Mouse (Mus musculus): Measurements from ENCODE around the gene Uaca. TPM values are rescaled to one million over a fixed set of nuclear protein-coding genes. Genes with fewer than 3 reads are reported as not detected.

Gene Uaca
- polyA plus RNA-seq, 1 experiment from 2014 or later = 12.5 TPM

DNA sequence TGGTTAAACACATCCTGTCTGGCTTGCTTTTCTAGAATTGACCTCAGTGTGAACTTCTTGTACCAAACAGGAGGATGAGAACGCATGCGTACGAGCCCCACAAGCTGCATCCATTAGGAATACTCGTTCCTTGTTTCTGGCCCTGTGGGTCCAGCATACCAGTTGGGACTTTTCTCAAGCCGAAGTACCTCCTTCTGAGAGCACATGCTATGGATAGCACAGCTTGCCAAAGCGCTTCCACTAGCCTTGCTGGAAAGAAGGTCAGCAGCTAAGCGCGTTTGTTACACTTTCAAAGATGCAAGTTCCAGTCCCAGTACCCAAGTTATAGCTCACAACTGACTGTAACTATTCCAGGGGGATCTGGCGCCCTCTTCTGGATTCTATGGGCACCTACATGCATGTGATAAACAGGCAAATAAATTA is 93.1 kb downstream of the Uaca start:
- Histone ChIP-seq H3K9ac (ENCODE audit: low read length) (no peak overlapping the region), H3K4me3 (ENCODE audit: low read depth, low read length) (no peak overlapping the region), H3K9me3 (replicated peaks; ENCODE audit: control insufficient read depth, low read length) (no peaks in the 10 kb centered on the region), H3K36me3 (ENCODE audit: control insufficient read depth, insufficient read depth, low read length) (no peaks in the 10 kb centered on the region), H3K4me1 (ENCODE audit: control insufficient read depth, insufficient read depth, low read length) (peaks cover 18% of the 10 kb centered on the region), H3K27ac (ENCODE audit: low read depth, low read length) (peak overlapping the region; percentile 77; the same call in 1 of the 2 replicates), H3K4me2 (ENCODE audit: low read length) (peak overlapping the region; percentile 43; the same call in 1 of the 2 replicates), H3K27me3 (replicated peaks; ENCODE audit: control insufficient read depth, insufficient read depth, low read length) (peaks cover 5% of the 10 kb centered on the region; the same call in 1 of the 2 replicates)
- DNase-seq (ENCODE audit: low spot score) (peak; percentile 73), ATAC-seq (peak; percentile 43)
- WGBS = 32% methylated on average over 9 of the region's 9 CpGs

DNA sequence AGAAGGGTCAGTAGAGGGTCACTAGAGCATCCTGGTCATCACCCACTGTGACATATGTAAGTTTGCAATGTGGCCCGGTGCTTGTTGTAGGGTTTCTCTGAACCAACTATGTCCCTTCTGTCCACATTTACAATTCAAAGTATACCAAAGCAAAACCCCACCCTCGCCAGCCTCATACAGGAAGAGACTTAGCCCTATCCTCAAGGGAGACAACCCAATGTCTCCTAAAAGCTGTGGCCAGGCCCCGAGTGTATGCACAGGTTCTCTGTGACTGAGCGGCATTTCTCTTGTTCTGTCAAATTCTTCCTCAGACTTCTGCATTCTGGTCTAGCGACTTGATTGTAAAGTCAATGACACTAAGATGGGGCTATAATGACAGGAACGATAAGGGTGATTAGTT is 99.2 kb downstream of the Uaca start:
- DNase-seq (ENCODE audit: low spot score) (no peak), ATAC-seq (no peak)
- Histone ChIP-seq H3K9ac (ENCODE audit: low read length) (no peak overlapping the region), H3K27me3 (replicated peaks; ENCODE audit: control insufficient read depth, insufficient read depth, low read length) (peaks cover 5% of the 10 kb centered on the region; the same call in 1 of the 2 replicates), H3K4me2 (ENCODE audit: low read length) (no peak overlapping the region), H3K36me3 (ENCODE audit: control insufficient read depth, insufficient read depth, low read length) (no peaks in the 10 kb centered on the region), H3K4me1 (ENCODE audit: control insufficient read depth, insufficient read depth, low read length) (no peaks in the 10 kb centered on the region), H3K4me3 (ENCODE audit: low read depth, low read length) (no peak overlapping the region), H3K27ac (ENCODE audit: low read depth, low read length) (no peak overlapping the region), H3K9me3 (replicated peaks; ENCODE audit: control insufficient read depth, low read length) (no peaks in the 10 kb centered on the region)
- WGBS = 87% methylated on average over 6 of the region's 6 CpGs

DNA sequence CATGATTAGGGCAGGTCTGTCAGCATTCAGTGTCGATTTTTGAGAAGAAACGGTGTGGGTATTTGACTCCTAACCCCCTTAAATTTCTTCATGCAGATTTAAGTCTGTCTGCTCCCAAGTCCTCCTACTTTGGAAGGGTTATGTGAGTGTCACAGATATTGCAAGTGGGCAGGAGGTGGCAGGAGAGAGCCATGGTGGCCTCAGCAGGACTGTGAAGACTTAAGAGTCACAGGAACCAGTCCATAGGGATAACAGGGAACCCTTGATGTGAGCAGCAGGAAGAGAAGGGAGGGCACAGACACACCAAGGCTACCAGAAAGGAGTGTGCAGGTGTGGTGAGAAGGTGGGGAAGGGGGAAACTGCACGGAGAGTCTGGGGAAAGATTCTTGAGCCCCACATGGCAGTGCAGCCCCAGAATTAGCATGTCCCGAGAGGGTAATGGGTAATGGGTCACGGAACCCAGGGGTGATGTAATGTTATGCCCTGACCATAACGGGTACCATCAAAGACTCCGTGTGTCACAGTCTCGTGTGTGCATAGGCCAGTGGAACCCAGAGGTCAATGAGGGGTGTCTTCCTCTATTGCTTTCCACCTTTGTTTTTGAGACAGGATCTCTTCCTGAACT is 101.3 kb downstream of the Uaca start:
- Histone ChIP-seq H3K9me3 (replicated peaks; ENCODE audit: control insufficient read depth, low read length) (no peaks in the 10 kb centered on the region), H3K9ac (ENCODE audit: low read length) (no peak overlapping the region), H3K27ac (ENCODE audit: low read depth, low read length) (no peak overlapping the region), H3K4me2 (ENCODE audit: low read length) (no peak overlapping the region), H3K4me1 (ENCODE audit: control insufficient read depth, insufficient read depth, low read length) (peaks cover 8% of the 10 kb centered on the region), H3K27me3 (replicated peaks; ENCODE audit: control insufficient read depth, insufficient read depth, low read length) (0 out of 2 replicates have a peak, but pooled peaks cover 5% of the 10 kb centered on the region), H3K36me3 (ENCODE audit: control insufficient read depth, insufficient read depth, low read length) (no peaks in the 10 kb centered on the region), H3K4me3 (ENCODE audit: low read depth, low read length) (no peak overlapping the region)
- WGBS = 65% methylated on average over 8 of the region's 8 CpGs
- ATAC-seq (peak; percentile 79), DNase-seq (ENCODE audit: low spot score) (peak; percentile 82)

DNA sequence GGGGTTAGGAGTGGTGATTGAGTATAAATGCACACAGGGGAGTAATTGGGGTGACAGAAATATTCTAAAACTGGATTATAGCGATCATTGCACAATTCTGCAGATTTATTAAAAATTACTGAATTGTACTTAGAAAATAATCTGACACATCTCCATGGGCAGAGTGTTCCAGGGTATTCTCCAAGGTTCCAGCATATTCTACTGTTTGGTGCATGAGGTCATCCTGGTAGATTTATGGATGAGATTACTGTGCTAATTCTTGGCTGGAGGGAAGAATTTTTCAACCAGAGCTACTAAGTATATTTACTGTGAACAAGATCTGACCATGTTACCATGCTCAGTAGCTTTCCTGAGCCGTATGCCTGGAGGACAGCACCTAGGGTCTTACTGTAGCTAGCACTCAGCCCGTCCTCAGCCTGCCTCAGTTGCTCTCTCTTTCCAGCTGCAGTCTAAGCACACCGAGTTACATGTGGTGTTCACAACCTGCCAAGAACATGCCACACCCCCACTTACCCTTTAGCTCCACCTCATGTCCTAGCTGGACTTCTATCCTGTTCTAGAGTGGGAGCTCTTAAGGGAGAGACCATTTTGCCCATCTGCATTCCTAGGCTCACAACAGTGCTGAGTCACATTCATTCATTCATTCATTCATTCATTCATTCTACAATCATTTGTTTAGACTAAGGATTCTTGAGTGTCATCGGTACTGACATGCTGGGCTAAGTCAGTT is 104.1 kb downstream of the Uaca start:
- H3K4me2 ChIP-seq (ENCODE audit: low read length) = no peak overlapping the region
- DNase-seq (ENCODE audit: low spot score) (no peak), ATAC-seq (no peak)
- no peaks in the 10 kb centered on the region for H3K27me3 ChIP-seq (replicated peaks; ENCODE audit: control insufficient read depth, insufficient read depth, low read length)
- no peak overlapping the region for H3K9ac ChIP-seq (ENCODE audit: low read length)
- no peaks in the 10 kb centered on the region for H3K9me3 ChIP-seq (replicated peaks; ENCODE audit: control insufficient read depth, low read length)
- H3K4me3 ChIP-seq (ENCODE audit: low read depth, low read length) = no peak overlapping the region
- H3K36me3 ChIP-seq (ENCODE audit: control insufficient read depth, insufficient read depth, low read length) = no peaks in the 10 kb centered on the region
- no peak overlapping the region for H3K27ac ChIP-seq (ENCODE audit: low read depth, low read length)
- H3K4me1 ChIP-seq (ENCODE audit: control insufficient read depth, insufficient read depth, low read length) = peaks cover 8% of the 10 kb centered on the region
- WGBS = 88% methylated on average over 5 of the region's 5 CpGs

DNA sequence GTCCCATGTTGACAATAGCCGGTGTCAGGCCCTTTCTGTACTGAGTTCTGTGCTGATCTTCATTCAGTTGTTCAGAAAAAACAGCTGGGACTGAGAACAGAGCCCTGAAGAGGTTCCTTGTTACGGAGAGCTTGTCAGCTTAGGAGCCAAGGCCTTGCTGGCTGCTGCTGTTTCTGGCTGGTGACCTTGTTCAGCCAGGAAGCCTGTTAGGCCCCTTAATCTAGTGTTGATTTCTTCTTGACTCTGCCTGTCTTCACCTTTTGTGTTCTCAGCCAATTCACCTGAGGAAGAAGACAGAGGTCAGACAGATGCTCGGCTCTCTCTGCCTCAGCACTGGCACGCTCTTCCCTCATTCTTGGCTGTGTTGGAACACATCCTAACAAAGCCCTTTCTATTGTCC is 104.9 kb downstream of the Uaca start:
- 54% methylated on average over 4 of the region's 4 CpGs for WGBS
- Histone ChIP-seq H3K27ac (ENCODE audit: low read depth, low read length) (no peak overlapping the region), H3K4me3 (ENCODE audit: low read depth, low read length) (no peak overlapping the region), H3K27me3 (replicated peaks; ENCODE audit: control insufficient read depth, insufficient read depth, low read length) (no peaks in the 10 kb centered on the region), H3K9me3 (replicated peaks; ENCODE audit: control insufficient read depth, low read length) (no peaks in the 10 kb centered on the region), H3K36me3 (ENCODE audit: control insufficient read depth, insufficient read depth, low read length) (no peaks in the 10 kb centered on the region), H3K4me1 (ENCODE audit: control insufficient read depth, insufficient read depth, low read length) (peaks cover 8% of the 10 kb centered on the region), H3K4me2 (ENCODE audit: low read length) (no peak overlapping the region), H3K9ac (ENCODE audit: low read length) (no peak overlapping the region)
- no peak for DNase-seq (ENCODE audit: low spot score)
- no peak for ATAC-seq

DNA sequence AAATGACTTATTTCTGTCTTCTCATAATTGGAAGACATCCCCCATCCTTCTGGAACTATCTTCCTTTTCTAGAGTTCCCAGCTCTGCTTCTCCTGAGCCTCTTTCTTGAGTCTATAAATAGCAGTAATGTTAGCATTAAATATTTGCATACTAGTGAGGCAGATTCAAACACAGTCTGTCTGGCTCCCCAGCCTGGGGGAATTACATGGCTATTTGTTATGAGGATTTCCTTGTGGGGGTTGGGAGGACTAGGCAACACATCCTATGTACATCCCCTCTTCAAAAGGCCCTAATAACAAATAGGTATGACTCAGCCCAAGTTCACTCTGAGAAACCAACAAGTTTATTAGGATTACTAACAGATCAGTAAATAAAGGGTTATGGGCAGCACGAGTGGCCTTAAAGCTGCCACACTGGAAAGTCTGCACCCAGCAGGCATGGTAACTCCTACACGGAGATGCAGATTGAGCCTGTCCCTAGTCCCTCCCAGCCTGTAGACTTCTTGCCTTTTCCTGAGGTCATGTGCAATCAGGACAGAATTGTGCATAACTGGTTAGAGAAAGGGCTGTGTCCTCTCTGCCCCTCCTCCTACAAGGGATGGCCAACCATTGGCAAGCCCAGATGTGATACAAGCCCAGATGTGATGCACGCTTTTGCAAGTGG is 105.6 kb downstream of the Uaca start:
- ATAC-seq (no peak), DNase-seq (ENCODE audit: low spot score) (no peak)
- Histone ChIP-seq H3K9me3 (replicated peaks; ENCODE audit: control insufficient read depth, low read length) (no peaks in the 10 kb centered on the region), H3K9ac (ENCODE audit: low read length) (no peak overlapping the region), H3K4me2 (ENCODE audit: low read length) (no peak overlapping the region), H3K27me3 (replicated peaks; ENCODE audit: control insufficient read depth, insufficient read depth, low read length) (no peaks in the 10 kb centered on the region), H3K27ac (ENCODE audit: low read depth, low read length) (no peak overlapping the region), H3K4me1 (ENCODE audit: control insufficient read depth, insufficient read depth, low read length) (peaks cover 8% of the 10 kb centered on the region), H3K4me3 (ENCODE audit: low read depth, low read length) (no peak overlapping the region), H3K36me3 (ENCODE audit: control insufficient read depth, insufficient read depth, low read length) (no peaks in the 10 kb centered on the region)
- 76% methylated on average over 3 of the region's 3 CpGs for WGBS

DNA sequence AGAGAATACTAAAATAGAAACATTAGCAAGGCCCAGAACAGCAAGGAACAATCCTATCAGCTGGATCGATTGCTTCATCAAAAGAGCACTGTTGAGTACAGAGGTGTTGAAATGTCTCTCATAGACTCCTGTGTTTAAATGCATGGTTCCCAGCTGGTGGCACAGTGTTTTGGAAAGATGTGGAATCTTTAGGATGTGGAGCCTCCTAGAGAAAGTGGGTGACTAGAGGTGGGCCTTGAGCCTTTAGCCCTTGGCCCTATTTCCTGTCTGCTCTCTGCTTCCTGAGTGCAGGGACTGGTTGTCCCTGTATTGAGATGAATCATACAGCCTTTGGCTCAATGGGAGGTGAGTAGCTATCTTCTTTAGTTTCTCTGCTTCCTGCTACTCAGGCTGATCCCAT is 117.9 kb downstream of the Uaca start:
- no peaks in the 10 kb centered on the region for H3K4me1 ChIP-seq (ENCODE audit: control insufficient read depth, insufficient read depth, low read length)
- H3K9me3 ChIP-seq (replicated peaks; ENCODE audit: control insufficient read depth, low read length) = no peaks in the 10 kb centered on the region
- H3K4me3 ChIP-seq (ENCODE audit: low read depth, low read length) = no peak overlapping the region
- ATAC-seq (no peak), DNase-seq (ENCODE audit: low spot score) (no peak)
- WGBS = 89% methylated on average over 1 of the region's 1 CpGs
- H3K36me3 ChIP-seq (ENCODE audit: control insufficient read depth, insufficient read depth, low read length) = no peaks in the 10 kb centered on the region
- H3K27ac ChIP-seq (ENCODE audit: low read depth, low read length) = no peak overlapping the region
- no peaks in the 10 kb centered on the region for H3K27me3 ChIP-seq (replicated peaks; ENCODE audit: control insufficient read depth, insufficient read depth, low read length)
- H3K4me2 ChIP-seq (ENCODE audit: low read length) = no peak overlapping the region
- H3K9ac ChIP-seq (ENCODE audit: low read length) = no peak overlapping the region

DNA sequence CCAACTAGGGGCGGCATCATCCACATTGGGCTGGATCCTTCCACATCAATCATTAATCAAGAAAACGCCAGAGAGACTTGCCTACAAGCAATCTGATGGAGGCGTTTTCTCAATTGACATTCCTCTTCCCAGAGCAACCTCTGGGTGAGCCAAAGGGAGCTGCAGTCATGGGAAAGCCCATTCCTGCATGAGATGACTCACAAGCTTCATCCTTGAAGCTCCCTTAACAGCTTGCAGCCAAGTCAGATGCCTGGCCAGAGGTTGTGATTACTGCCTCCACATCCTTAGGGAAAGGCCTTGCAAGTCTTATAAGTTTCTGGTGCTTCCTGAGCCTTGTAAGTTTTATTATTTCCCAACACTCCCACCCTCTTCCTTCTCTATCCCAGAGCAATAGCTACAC is 119.3 kb downstream of the Uaca start:
- H3K4me2 ChIP-seq (ENCODE audit: low read length) = no peak overlapping the region
- WGBS = 80% methylated on average over 3 of the region's 3 CpGs
- H3K9ac ChIP-seq (ENCODE audit: low read length) = no peak overlapping the region
- no peaks in the 10 kb centered on the region for H3K36me3 ChIP-seq (ENCODE audit: control insufficient read depth, insufficient read depth, low read length)
- no peaks in the 10 kb centered on the region for H3K4me1 ChIP-seq (ENCODE audit: control insufficient read depth, insufficient read depth, low read length)
- no peak for ATAC-seq
- no peak overlapping the region for H3K4me3 ChIP-seq (ENCODE audit: low read depth, low read length)
- H3K27me3 ChIP-seq (replicated peaks; ENCODE audit: control insufficient read depth, insufficient read depth, low read length) = no peaks in the 10 kb centered on the region
- H3K9me3 ChIP-seq (replicated peaks; ENCODE audit: control insufficient read depth, low read length) = no peaks in the 10 kb centered on the region
- H3K27ac ChIP-seq (ENCODE audit: low read depth, low read length) = no peak overlapping the region
- no peak for DNase-seq (ENCODE audit: low spot score)

Data from forebrain, embryonic 14.5 days (tissue).